Mouse (Mus musculus): Measurements from ENCODE around the gene Srsx. TPM values are rescaled to one million over a fixed set of nuclear protein-coding genes. Genes with fewer than 3 reads are reported as not detected.
"Not testable (repeated sequence)": the region's sequence is repeated elsewhere in the genome, so short reads cannot be mapped to it uniquely, and the experiment has no call there.

Gene Srsx
- not detected for total RNA-seq (2021)

DNA sequence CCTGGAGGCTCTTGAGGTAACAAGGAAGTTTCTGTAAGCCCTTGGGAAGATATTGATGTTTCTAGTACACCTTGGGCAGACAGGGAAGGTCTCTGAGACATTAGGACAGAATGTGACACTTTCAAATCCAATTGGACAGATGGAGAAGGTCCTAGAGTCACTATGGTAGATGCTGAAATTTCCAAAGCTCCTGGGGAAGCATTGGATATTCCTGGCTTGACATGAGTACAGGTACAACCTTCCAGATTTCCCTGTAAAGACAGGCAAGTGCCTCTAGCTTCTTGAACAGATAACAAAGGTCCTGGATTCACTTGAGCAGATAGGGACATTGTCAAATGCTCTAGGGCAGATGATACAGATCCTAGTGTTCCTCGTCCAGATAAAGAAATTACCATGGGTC is at the start of gene Srsx:
Srsx (minus strand) TSS at position 101 of the 400 bp plus-strand sequence.
- intact Hi-C loops (cut with DNase I); DNase-seq (ENCODE audit: low spot score in 2 of 2): not testable (repeated sequence)

DNA sequence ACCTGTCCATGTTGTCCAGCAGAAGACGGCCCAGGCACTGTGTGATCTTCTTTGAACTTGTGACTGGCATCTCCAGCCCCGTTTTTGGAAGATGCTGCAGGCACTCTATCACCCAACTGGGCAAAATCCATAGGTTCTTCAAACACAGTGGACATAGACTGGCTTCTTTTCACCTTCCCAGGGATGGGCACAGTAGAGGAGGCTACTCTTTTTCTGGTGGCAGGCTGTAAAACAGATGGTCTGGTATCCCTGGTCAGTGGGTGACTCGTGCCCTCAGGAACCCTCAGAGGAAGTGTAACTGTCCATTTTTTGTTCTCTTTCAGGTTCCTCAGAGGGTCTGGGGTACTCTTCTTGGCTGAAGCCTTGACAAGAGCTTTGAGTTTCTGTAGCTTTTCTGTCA is 24.5 kb upstream of the Srsx start, which contains the start of gene Gm17577:
Gm17577 (minus strand) TSS at position 101 of the 400 bp plus-strand sequence.
- DNase-seq (ENCODE audit: low spot score in 2 of 2); intact Hi-C loops (cut with DNase I): not testable (repeated sequence)

Other genes starting within 250 kb of the Srsx start
- gene Gm17521, start 192.8 kb downstream of the Srsx start, total RNA-seq (2021) = not detected
- gene Cldn34c1, start 119.0 kb downstream of the Srsx start, total RNA-seq (2021) = 1 to 10 TPM; 4.4 to 5.7 TPM
- not detected for gene Gm17577, start 24.4 kb upstream of the Srsx start, total RNA-seq (2021)